Mouse (Mus musculus) ES-Bruce4 (cell line): ENCODE data around the gene Mlec.
A peak's percentile ranks its signal among the peaks of the same experiment; 100 is the strongest.

Experiments used
- CTCF ChIP-seq: IDR thresholded peaks from one replicate; pipeline ENCODE4 v1.8.1; 2011; ENCODE audit warnings: low read depth, low read length
- EP300 ChIP-seq: IDR thresholded peaks from 2 replicates; pipeline ENCODE4 v1.6.1; 2011; ENCODE audit warnings: low read depth, low read length; ENCODE audit not compliant: insufficient read depth

DNA sequence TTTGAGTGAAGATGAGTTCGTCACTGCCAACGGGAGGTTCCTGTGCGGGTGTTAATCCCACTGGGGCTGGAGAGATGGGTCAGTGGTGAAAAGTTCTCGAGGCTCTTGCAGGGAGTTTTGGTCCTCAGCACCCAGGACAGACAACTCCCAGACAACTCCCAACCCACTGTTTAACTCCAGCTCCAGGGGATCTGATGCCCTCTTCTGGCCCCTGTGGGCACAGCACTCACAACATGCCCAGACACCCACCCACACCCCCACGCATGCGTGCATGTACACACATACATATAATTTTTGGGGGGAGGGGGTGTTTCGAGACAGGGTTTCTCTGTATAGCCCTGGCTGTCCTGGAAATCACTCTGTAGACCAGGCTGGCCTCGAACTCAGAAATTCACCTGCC is 5.6 kb upstream of the Mlec start:
- TF ChIP-seq EP300 (peak; percentile 66; the same call in 1 of the 2 replicates), CTCF (peak; percentile 82)
